Mouse (Mus musculus): ENCODE results near the gene Ryr2.

Gene Ryr2

GRCm38 (mm10) chr13:11532014-11532890, 574.5 kb downstream of the Ryr2 start:
- no peak for DNase-seq

GRCm38 (mm10) chr13:11523612-11524011, 583.1 kb downstream of the Ryr2 start:
- DNase-seq: no peak

GRCm38 (mm10) chr13:11520765-11521164, 586.0 kb downstream of the Ryr2 start:
- no peak for DNase-seq

- no peak for DNase-seq
Measured at GRCm38 (mm10) chr13:11511540-11512177, 595.1 kb downstream of the Ryr2 start.

Data from kidney, postnatal 25 days (tissue).